Mouse (Mus musculus) G1E-ER4 (cell line): ENCODE data around the gene Gm20708. TPM values are rescaled to one million over a fixed set of nuclear protein-coding genes. Genes with fewer than 3 reads are reported as not detected.

Source experiments
- GATA1 ChIP-seq: IDR thresholded peaks from one replicate; pipeline ENCODE4 v1.8.0; 2012; ENCODE audit warnings: low read length, inconsistent platforms
- polyA plus RNA-seq: library from polyadenylated mRNA; stranded (reverse); fragments of >175 nt; gene quantifications from 2 replicates; pipeline ENCODE4 v1.2.3, GENCODE M21; 2012

Gene Gm20708
- polyA plus RNA-seq, 1 experiment: 0.38 TPM

- no peak for TF ChIP-seq GATA1
These were observed 15.4 kb upstream of the Gm20708 start for GRCm38 (mm10) chr11:117794035-117794551.

GRCm38 (mm10) chr11:117796954-117797353 lies 12.5 kb upstream of the Gm20708 start:
- no peak for TF ChIP-seq GATA1

DNA sequence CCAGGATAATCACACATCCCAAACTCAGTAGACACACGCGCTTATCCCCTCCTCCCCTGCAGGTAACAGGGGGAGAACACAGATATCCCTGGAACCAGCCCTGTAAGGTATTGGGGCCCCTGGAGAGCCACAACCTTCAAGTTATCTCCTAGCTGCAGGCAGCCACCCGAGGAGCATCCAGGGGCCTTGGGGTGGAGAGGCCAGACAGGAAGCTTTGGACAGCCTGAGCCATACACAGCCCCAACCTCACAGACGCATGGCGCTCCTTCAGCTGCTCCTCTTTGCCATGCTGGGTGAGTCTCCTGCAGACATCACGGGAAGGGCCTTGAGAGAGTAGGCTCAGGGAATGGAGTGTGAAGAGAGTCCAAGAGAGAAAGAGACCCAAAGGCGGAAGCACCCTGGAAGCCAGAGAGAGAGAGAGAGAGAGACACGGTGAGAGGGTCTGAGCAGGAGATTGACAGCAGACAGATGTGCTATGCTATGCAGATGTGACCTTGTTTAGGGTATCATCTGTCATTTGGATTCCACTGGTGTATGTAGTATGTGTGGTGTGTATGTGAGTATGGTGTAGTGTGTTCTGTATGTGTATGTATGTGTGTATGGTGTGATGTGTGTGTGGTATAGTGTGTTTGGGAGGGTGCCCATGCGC lies 11.8 kb upstream of the Gm20708 start, which contains the start of gene 6030468B19Rik:
TSS of gene 6030468B19Rik (plus strand) at position 150 of the 649 bp plus-strand sequence.
- TF ChIP-seq GATA1: no peak

DNA sequence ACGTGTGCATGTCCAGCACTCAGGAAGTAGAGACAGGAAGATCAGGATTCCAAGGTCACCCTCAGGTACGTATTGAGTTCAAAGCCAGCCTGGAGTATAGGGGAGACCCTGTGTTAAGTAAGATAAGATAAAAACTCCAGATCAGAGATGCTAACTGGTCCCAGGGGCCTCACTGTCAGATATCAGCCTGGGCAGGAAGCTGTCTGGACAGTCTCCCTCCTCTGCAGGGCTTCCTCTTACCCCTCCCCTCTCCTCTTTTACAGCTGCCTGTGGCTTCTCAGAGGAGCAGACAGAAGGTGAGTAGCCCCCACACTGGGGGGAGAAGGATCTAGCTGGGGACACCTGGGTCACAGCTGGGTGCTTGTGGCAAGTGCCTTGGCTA lies 11.3 kb upstream of the Gm20708 start:
- peak; percentile 50 for TF ChIP-seq GATA1

- TF ChIP-seq GATA1: no peak
These were observed 10.3 kb upstream of the Gm20708 start for GRCm38 (mm10) chr11:117799174-117799573.

DNA sequence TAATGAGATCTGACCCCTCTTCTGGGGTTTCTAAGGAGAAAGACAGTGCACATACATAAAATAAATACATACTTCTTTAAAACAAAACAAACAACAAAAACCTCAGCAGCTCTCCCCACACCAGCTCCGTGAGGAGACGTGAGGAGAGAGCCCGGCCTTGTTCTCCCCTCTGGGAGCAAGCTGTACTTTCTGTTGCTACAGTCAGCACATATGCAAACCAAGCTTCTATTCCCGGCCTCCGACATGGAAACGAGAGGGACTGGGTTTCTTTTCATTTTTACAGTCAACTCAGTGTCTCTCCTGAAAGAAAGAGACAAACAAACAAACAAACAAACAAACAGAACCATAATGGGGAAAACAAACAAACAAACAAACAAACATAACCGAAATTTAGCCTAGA lies 9.4 kb upstream of the Gm20708 start:
- no peak for TF ChIP-seq GATA1

DNA sequence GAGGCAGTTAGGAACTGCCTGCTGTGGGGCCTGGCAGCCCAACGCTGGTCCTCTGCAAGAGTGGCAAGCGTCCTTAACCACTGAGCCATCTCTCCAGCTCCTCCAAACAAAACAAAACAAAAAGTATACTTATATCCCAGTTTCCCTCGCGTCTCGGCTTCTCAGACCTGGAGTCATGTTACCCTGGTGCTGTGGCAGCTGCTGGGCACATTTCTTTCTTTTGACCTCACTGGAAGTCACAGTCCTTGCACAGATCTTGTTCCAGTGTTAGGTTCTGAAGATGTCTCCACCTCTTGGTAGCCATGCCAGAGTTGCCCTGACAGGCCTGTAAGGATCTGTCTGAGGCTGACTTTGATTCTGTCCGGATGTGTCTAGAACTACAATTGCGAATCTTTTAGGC lies 7.8 kb upstream of the Gm20708 start:
- no peak for TF ChIP-seq GATA1

GRCm38 (mm10) chr11:117803166-117803688 lies 6.2 kb upstream of the Gm20708 start:
- TF ChIP-seq GATA1: no peak

DNA sequence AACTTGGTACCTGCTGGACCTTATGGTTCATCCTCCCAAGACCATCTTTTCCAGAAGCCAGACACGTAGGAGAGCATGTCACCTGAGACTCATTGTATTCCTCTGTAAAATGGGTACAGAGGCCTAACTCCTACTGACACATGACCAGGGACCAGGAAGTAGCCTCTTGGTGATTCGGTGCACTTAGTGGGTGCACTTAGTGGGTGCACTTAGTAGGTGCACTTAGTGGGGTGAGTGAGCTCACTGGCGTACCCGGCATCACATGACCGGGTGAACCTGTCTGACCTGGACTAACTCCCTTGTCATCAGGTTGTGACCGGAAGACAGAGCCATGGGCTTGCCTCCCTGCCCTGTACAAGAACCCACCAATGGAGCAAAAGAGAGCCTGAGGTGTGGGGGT lies 2.7 kb upstream of the Gm20708 start:
- no peak for TF ChIP-seq GATA1

DNA sequence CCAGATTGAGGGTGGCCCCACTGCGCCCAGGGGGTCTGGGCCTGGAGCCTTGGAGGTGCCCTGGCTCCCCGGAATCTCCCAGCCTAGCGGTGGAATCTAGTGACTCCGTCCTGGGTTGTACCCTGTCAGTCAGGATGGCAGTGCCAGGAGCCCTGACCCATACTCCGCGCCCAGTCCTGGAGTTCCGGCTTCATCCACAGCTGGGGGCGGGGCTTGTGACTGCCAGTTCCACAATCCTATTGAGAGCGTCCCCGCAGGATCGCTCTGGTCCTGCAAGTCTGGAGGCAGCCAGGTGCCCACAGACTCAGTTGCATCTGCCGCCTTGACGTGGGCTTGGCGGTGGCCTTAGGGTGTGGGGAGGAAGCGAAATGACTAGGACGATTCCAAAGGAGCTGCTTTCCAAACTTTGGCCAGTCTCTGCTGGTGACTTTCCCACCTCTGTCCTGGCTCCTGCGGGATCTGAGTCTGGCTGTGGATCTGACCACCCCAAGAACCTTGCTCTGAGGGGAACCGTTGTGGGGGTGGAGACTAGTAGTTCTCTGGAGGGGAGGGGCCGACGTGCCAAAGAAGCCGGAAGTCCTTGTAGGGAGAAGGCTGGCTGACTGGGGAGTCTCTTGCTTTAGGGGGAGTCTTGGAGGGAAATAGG lies 1.1 kb downstream of the Gm20708 start:
- TF ChIP-seq GATA1: no peak

DNA sequence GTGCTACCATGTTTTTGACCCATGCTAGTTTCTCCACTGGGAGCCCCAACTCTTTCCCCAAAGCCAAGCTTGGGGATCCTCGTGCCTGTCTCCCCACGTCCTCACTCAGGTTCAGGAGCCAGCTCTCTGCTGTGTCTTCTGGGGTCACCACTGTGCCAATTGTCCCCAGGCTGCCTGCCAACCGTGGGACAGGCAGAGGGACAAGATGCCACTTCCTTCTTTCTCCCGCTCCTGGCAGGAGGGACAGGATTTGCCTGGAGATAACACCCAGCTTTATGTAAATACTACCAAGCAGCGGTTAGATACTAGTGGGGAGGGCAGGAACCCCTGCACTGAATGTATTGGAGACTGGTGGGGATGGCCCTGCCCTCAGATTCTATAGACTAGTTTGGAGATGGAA lies 4.4 kb downstream of the Gm20708 start:
- TF ChIP-seq GATA1: no peak

GRCm38 (mm10) chr11:117814704-117815366 lies 5.4 kb downstream of the Gm20708 start:
- no peak for TF ChIP-seq GATA1

GRCm38 (mm10) chr11:117816389-117816996 lies 7.0 kb downstream of the Gm20708 start:
- TF ChIP-seq GATA1: no peak

- no peak for TF ChIP-seq GATA1
These were observed 9.6 kb downstream of the Gm20708 start for GRCm38 (mm10) chr11:117819095-117819494.

DNA sequence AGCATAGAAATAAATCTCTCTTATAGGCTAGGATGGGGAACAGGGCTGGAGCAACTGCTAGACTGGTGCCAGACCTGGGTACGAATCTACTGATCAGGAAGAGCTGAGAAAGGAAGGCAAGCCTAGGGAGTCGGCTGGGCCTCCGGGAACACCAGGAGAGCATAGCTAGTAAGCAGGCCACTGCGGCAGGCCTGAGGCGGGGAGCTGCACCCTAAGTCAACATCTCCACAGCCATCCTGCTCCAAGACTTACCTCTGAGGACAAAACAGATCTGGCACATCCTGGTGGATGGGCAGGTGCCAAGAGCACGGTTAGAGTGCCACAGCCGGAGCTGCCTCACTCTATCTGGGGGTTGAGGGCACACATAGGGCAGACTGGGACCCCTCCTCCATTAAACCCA lies 10.7 kb downstream of the Gm20708 start:
- no peak for TF ChIP-seq GATA1

DNA sequence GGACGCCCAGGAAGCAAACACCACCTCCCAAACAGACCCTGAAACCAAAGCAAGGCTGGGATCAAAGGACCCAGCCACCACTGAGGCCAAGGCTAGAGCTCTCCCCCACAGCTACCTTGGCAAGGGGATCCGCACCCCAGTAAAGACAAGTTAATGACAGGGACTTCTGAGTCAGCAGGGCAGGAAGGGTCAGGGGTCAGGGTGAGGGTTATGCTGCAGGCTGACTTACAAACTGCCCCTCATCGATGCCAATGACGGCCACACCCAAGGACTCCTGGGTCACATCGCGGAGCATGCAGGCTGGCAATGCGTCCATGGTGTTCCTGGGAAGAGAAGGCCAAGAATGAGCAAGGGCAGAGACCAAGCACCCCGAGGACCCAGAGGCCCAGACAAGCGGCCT lies 12.4 kb downstream of the Gm20708 start:
- TF ChIP-seq GATA1: no peak

DNA sequence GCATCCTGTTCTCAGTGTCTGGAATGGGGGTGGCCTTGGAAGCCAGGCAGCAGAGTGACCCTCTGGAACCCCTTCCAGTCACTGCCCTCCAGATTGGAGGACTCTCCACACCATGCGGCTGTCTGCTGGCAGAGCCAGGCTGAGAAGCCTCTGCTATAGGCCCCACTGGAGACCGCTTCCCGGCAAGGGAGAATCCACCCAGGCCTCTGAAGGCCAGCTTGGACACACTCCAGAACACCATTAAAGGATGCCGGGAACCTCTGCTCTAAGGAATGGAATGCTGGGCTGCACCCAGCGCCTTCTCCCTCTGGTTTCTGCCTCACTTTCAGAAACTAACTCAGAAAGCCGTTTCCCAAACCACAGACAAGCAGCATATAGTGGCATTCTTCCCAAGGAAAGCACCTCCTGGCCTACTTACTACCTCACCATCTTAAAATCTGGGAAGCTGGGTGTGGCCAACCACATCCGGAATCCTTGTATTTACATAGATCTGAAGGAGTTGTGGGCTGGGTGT lies 13.3 kb downstream of the Gm20708 start:
- no peak for TF ChIP-seq GATA1
